Comparison of ENCODE assay signal across 22 mouse cellular contexts in the genomic region with DNA sequence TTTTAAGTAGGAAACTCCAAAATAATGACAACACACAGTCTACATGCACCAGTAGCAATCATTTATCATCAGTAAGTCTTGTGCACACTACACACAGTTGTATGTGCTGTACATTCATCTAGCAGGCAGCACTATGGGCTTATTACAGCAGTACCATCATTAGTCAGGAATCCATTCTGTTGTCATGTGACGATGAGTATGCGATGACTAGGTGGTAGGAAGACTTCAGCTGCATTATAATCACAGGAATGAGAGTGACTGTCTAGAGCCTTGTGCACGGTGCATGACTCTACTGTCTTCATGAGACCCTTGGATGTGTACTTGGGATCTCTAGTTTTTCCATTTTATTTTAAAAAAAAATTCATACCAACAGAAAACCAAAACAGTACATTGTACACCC. TPM values are rescaled to one million over a fixed set of nuclear protein-coding genes. Genes with fewer than 3 reads are reported as not detected.
DNase-seq lines count a peak whose midpoint lies in the region; ATAC-seq and TF ChIP-seq lines count a peak whose summit lies in the region.
"Had no signal": no experiment of that assay in that cellular context is flagged by ENCODE, and none has a peak within 500 bp of the region (broad histone marks: within the 10 kb centered on the region; RNA-seq: fewer than 3 reads in every experiment).

No protein-coding gene starts in this region.

- H3K27ac ChIP-seq in heart, embryonic 15.5 days = 0 out of 2 replicates have a peak overlapping the region, but pooled peaks have one; percentile 7
- no peak overlapping the region for H3K27ac ChIP-seq in stomach, postnatal 0 days (replicated peaks)
- H3K27ac ChIP-seq: embryonic facial prominence, embryonic 10.5 days; forebrain, embryonic 10.5 days; gastrocnemius, adult 2 months; heart, adult 2 months; hindbrain, embryonic 15.5 days had no signal

- H3K27me3 ChIP-seq in heart, embryonic 15.5 days = no peaks in the 10 kb centered on the region
- no peaks in the 10 kb centered on the region for H3K27me3 ChIP-seq in stomach, postnatal 0 days (ENCODE audit: control insufficient read depth, insufficient read depth, low read length)
- H3K27me3 ChIP-seq: hindbrain, embryonic 15.5 days had no signal

- no peak for TF ChIP-seq EP300 in stomach, postnatal 0 days (optimal IDR thresholded peaks at IDR 0.05)

- no peak for ATAC-seq in heart, embryonic 15.5 days (replicated peaks; ENCODE audit: insufficient number of reproducible peaks, insufficient read depth, low FRiP score, low read depth)
- 0 out of 2 replicates have a peak, but pooled peaks have one; percentile 32 for ATAC-seq in stomach, postnatal 0 days (ENCODE audit: low FRiP score, low TSS enrichment)
- ATAC-seq: forebrain, embryonic 14.5 days; intestine, embryonic 16.5 days had no signal

- H3K36me3 ChIP-seq in heart, embryonic 15.5 days = no peaks in the 10 kb centered on the region
- H3K36me3 ChIP-seq in stomach, postnatal 0 days (ENCODE audit: control insufficient read depth, insufficient read depth, low read length) = no peaks in the 10 kb centered on the region
- H3K36me3 ChIP-seq: embryonic facial prominence, embryonic 10.5 days; forebrain, embryonic 10.5 days; hindbrain, embryonic 15.5 days had no signal

- H3K9ac ChIP-seq in heart, embryonic 15.5 days = no peak overlapping the region
- no peak overlapping the region for H3K9ac ChIP-seq in stomach, postnatal 0 days (ENCODE audit: low read length)
- H3K9ac ChIP-seq: hindbrain, embryonic 15.5 days had no signal

- no peaks in the 10 kb centered on the region for H3K9me3 ChIP-seq in heart, embryonic 15.5 days (replicated peaks)
- H3K9me3 ChIP-seq in stomach, postnatal 0 days (ENCODE audit: control insufficient read depth, low read length) = no peaks in the 10 kb centered on the region
- H3K9me3 ChIP-seq: embryonic facial prominence, embryonic 10.5 days; forebrain, embryonic 10.5 days; hindbrain, embryonic 15.5 days had no signal

- no peak for DNase-seq in heart, adult 18-20 months
- DNase-seq in 3T3-L1 (ENCODE audit: low read depth, low spot score) (peak; percentile 82), NIH3T3 (ENCODE audit: low read depth) (peak; percentile 60)
- no peak for DNase-seq in stomach, postnatal 0 days (ENCODE audit: low spot score)
- no peak for DNase-seq in embryo, embryonic 11 days
- no peak for DNase-seq in T-cell, adult 2 months (ENCODE audit: low spot score)
- DNase-seq: adrenal gland, postnatal 14 days; B cell, adult 2 months; cerebellum, adult 18-20 months; cerebellum, adult 9-11 months; cerebellum, postnatal 36 days; gastrocnemius, adult 2 months; gastrocnemius, postnatal 25 days; heart, adult 2 months had no signal

- H3K4me3 ChIP-seq in heart, embryonic 15.5 days = no peak overlapping the region
- no peak overlapping the region for H3K4me3 ChIP-seq in stomach, postnatal 0 days (ENCODE audit: low read depth, low read length)
- H3K4me3 ChIP-seq: embryonic facial prominence, embryonic 10.5 days; erythroblast, embryonic 14.5 days; forebrain, embryonic 10.5 days; gastrocnemius, adult 2 months; heart, adult 2 months; hindbrain, embryonic 15.5 days had no signal

- peaks cover 31% of the 10 kb centered on the region for H3K4me1 ChIP-seq in heart, embryonic 15.5 days (replicated peaks)
- no peaks in the 10 kb centered on the region for H3K4me1 ChIP-seq in stomach, postnatal 0 days (replicated peaks; ENCODE audit: control insufficient read depth, insufficient read depth)
- H3K4me1 ChIP-seq: forebrain, embryonic 10.5 days; hindbrain, embryonic 15.5 days had no signal

- no peak for TF ChIP-seq CTCF in stomach, postnatal 0 days (IDR thresholded peaks at IDR 0.05; ENCODE audit: low read depth)

- WGBS in heart, embryonic 15.5 days = 86% methylated on average over 3 of the region's 3 CpGs
- 91% methylated on average over 3 of the region's 3 CpGs for WGBS in stomach, postnatal 0 days

- no peak overlapping the region for H3K4me2 ChIP-seq in heart, embryonic 15.5 days
- H3K4me2 ChIP-seq in stomach, postnatal 0 days (replicated peaks; ENCODE audit: low read depth) = no peak overlapping the region
- H3K4me2 ChIP-seq: heart, embryonic 11.5 days; hindbrain, embryonic 15.5 days had no signal

RNA-seq across cellular contexts. Expression of gene Zcchc2, which starts 6.0 kb away (rescaled TPM):
- 1.7 and 2.3 TPM in 2 replicates for polyA plus RNA-seq in heart, embryonic 15.5 days (2015; fragmentation: Nextera tagmentation; extraction: Ambion mirVana)
- 1 to 10 TPM; 7.0 to 7.9 TPM for total RNA-seq in heart, adult 18-20 months (2021)
- 1.2 and 1.5 TPM in 2 replicates for polyA plus RNA-seq in stomach, postnatal 0 days (2015; fragmentation: Nextera tagmentation; extraction: Ambion mirVana)

Comparison
In these comparisons a context has a peak if more than half of its experiments do, and no peak if none do; other contexts are left out.
1. DNase-seq: peak in 3T3-L1 (single experiment) and NIH3T3 (single experiment); none in heart, adult 18-20 months (0 of 2), stomach, postnatal 0 days (single experiment), embryo, embryonic 11 days (single experiment) and T-cell, adult 2 months (single experiment).